Mouse (Mus musculus): ENCODE measurements at regions not wholly inside any gene's neighbourhood (a gene's known extent, or its start where the extent isn't known, plus 50 kb on each side); places are given as distances from the start of the nearest gene placed in this dataset.

- DNase-seq, result no peak
Measured at GRCm38 (mm10) chr13:116003733-116004132, 305.8 kb downstream of the Isl1 start.

DNA sequence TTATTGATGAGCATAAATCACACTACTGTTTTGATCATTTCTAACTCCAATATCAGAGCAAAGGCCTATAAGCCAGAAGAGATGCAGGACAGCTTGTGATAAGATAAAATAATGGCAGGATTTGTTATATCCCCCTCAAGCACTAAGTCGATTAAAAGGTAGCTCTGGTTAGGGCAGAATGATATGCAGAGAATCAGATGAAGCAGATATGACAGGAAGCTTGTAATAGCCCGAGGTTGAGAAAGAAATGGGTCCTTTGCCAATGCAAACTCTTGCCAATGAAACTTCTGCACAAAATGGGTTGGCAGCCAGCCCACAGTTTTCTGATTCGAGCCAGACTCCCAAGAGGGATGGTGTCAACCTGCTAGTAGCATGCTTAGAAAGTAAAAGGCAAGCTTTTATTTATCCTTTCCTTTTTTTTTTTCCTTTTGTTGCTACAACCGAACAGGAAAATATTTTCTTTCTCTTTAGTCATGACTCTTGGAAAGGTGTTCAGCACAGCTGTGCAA lies 307.0 kb downstream of the Isl1 start:
- peak; percentile 44 for DNase-seq

DNA sequence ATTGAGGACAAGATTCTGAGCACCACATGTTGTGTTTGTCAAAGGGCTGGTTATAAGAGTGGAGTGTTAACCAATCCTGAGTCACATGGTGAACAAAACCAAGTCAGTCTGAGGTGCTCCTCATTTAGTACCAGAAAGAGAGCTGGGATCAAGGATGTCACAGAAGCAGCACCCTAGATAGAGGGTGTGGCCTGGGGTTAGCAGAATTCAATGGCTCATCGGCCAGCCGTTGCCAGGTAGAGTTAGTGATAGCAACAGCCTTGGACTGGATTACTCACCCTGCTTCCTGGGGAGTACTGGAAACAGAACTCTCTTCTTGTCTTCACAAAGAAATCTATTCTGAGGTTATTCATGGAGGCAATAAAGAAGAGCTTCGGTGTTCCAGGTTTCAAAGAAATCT lies 318.9 kb downstream of the Isl1 start:
- no peak for DNase-seq

DNA sequence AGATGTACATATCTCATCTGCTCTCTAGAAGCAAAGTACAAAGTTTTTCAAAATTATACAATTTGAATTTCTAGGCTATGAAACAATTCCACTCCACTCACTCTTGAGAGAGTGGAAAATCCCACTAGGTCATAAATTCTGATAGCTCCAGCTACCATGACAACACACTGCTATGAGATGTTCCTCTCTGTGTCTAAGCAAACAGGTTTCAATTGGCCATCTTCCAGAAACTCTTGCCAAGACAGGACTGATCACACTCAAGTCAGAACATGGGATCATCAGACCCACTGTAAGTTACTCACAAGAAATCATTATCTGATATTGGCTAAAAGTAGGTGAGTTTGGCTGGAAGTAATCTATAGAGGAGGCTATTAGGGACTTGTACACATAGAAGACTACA lies 320.4 kb downstream of the Isl1 start:
- DNase-seq, result no peak

GRCm38 (mm10) chr13:115986282-115986681 lies 323.2 kb downstream of the Isl1 start:
- no peak for DNase-seq

DNA sequence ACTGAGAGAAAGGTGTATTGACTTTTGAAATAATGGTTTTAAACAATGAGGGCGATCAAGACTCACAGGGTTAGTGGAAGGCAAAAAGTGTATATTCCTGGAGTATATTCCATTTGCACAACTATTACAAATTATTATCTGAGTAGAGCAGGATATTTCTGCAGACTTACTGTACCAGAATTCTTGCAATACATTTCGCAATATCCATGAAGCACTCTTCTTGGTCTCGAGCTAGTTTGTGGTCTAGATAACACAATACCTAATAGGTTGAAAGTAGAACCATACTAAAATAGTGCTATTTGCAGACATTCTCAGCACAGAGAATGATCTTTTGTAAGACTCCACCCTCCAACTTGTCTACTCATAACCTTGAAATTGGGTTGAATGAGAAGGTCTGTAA lies 323.8 kb downstream of the Isl1 start:
- DNase-seq, result no peak

- DNase-seq, result no peak
Measured at GRCm38 (mm10) chr13:115977890-115978203, 331.6 kb downstream of the Isl1 start.

DNA sequence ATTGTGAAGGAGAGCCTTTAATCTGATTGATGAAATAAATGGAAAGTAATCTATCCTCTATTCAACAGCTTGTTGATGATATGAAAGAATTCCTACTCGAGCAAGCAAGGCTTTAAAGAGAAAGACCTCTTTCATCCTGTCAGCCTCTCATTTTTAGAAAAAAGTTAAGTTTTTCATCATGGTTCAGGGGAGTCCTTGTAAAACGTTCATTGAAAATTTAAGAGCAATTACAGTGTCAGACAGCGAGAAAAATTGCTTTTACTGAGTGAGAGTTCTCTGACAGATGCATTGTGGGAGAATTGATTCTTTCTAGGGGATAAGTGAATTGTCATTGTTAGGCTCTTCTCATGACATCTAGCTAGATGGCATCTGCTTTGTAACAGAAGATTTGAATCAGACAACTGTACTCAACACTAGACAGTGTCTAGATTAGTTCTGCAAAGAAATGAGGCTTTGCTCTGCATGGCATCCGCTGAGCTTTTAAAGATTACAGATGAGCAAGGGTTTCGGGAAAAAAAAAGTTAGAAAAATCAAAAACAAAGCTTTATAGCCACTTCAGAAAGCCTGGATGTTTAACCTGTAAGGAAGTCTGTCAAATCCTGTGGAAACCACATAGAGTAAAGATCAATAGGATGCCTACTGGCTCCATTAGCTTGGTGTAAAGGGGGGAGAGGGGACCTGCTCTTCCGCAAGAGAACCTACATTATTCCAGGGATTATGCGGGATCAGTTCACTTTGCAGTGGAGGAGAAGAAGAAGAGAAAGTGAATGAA lies 332.2 kb downstream of the Isl1 start:
- DNase-seq, result no peak

Data from lung, postnatal 14 days (tissue).